Mouse (Mus musculus) brain, embryonic 14.5 days (tissue): Measurements from ENCODE around the gene Uimc1. TPM values are rescaled to one million over a fixed set of nuclear protein-coding genes. Genes with fewer than 3 reads are reported as not detected.
A peak's percentile ranks its signal among the peaks of the same experiment; 100 is the strongest.

ENCODE experiments used
- DNase-seq: peaks from one replicate; pipeline ENCODE4 v3.0.0-alpha.2; 2011; ENCODE audit warnings: low read depth
- CTCF ChIP-seq: fragments of 200-500 bp; IDR thresholded peaks from 2 replicates; pipeline ENCODE4 v1.5.1; 2012; ENCODE audit warnings: inconsistent platforms, mild to moderate bottlenecking, moderate library complexity, borderline replicate concordance; ENCODE audit not compliant: insufficient read depth, insufficient read length; ENCODE audit errors: extremely low read depth
- POLR2A ChIP-seq: fragments of 200-500 bp; IDR thresholded peaks from 2 replicates; pipeline ENCODE4 v1.6.1; 2012; ENCODE audit warnings: mild to moderate bottlenecking, inconsistent platforms, borderline replicate concordance; ENCODE audit not compliant: poor library complexity, insufficient read depth, insufficient read length, severe bottlenecking; ENCODE audit errors: extremely low read depth
- polyA plus RNA-seq: library from polyadenylated mRNA; depleted of rRNA; stranded (reverse); fragments of >200 nt; gene quantifications from 2 replicates; pipeline ENCODE4 v1.2.3, GENCODE M21; 2012

The Uimc1 gene
- polyA plus RNA-seq, 1 experiment = 17.3 TPM

DNA sequence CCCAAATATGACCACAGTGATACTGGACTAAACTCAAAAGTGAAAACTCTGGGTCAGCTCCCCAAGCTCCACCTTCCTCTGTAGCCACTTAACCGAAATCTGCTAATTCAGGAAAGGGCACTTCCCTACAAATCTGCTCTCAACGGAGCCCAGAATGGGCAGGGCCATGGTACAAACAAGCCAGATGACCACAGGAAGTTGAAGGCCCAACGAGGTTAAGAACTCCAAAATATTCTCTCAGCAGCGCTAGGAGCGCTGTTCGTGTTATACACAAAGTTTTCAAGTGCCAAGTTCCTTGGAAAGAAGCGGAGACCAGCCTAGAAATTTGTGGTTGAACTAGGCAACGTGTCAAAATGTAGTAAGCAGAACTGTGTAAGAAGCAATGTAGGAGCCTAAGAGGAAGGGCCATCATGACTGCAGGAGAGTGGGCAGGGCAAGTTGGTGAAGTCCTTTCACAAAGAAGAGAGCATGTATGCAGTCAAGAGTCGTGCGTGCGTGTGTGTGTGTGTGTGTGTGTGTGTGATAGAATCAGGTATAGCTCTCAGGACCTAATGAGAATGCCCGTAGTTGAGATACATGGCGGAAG, 78.8 kb downstream of the Uimc1 start, which contains the start of gene Hk3:
Gene Hk3, minus strand, starts transcription at position 192 of the 586 bp plus-strand sequence.
- TF ChIP-seq POLR2A (no peak), CTCF (no peak)
- no peak for DNase-seq

DNA sequence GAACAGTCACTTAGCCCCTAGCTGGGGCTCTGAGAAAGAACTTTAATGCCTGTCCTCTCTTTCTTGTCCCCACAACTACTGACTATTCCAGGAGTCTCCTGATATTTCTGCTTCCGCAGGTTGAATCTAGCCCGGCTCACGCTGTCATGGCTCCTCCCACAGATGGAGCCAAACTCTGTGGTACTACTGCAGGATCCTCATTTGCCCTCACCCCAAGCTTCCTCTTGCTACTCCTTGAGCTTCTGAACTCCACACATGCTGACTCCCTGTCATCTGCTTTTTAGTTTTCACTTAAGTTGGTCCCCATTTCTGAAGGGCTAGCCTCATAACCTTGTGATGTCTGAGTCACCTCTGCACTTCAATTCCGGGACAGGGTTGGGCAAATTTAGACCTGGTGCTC, 80.0 kb downstream of the Uimc1 start:
- no peak for DNase-seq
- TF ChIP-seq POLR2A (no peak), CTCF (no peak)

DNA sequence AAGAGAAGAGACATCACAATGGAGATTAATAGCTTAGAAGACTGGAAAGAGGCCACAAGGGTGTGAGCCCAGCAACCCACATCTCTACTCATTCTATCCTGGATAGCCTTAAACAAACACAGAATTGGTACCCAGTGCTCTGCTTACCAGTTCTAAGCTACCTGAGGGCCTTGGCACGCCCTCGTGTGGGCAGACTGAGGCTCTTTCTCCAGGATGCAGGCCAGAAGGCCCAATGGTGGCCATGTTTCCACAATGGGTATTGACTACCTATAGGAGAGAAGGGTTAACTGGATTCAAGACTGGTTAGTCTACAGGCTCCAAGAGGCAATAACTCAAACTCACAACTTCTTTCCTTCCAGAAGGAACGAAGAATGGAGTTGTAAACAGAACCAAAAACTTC, 80.9 kb downstream of the Uimc1 start:
- no peak for TF ChIP-seq POLR2A
- TF ChIP-seq CTCF = no peak
- no peak for DNase-seq

DNA sequence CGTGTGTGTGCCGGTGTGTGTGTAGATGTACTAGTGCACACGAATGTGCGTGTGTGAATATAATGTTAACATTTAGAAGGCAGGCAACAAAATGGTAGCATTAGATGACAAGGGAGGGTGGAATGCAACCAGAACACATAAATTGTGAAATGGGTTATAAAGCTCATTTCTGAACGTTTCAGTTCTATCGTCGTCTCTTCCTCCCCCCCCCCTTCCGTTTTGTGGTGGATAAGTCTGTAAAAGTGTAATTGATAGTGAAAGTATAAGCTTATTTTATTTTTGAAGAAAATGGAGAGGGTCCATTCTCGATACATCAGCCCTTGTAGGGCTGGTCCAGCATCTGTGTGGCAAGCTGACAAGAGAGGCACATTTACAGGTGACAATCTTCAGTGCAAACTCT, 81.4 kb downstream of the Uimc1 start:
- TF ChIP-seq CTCF = no peak
- TF ChIP-seq POLR2A = no peak
- no peak for DNase-seq

DNA sequence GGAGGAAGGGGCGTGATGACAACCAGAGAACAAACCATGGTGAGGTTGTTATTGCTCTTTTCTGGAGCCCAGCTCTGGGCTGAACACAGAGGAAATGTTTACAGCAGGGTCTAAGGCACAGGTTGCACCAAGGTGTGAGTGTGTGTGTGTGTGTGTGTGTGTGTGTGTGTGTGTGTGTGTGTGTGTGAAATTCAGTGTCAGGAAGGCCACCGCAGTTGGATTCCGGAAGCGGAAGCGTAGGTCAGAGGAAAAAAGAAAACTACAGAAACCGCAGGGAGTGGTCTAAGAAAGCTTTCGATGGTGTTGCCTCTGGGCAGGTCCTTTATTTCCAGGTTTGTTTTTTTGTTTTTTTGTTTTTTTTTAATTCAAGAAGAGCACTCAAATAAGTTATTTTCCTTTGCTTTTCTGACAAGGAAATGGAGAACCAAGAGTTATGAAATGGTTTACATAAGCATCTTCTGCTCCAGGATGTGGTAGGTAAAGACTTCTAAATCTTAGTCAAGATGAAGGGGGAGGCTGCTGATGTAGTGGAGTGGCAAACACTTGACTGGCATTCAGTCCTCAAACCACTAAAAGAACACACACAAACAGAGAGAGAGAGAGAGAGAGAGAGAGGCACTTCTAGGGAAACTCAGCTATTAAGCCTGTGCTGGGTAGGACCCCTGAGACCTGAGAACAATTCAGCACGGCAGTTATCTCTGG, 82.1 kb downstream of the Uimc1 start:
- TF ChIP-seq POLR2A = no peak
- TF ChIP-seq CTCF = no peak
- DNase-seq = no peak

DNA sequence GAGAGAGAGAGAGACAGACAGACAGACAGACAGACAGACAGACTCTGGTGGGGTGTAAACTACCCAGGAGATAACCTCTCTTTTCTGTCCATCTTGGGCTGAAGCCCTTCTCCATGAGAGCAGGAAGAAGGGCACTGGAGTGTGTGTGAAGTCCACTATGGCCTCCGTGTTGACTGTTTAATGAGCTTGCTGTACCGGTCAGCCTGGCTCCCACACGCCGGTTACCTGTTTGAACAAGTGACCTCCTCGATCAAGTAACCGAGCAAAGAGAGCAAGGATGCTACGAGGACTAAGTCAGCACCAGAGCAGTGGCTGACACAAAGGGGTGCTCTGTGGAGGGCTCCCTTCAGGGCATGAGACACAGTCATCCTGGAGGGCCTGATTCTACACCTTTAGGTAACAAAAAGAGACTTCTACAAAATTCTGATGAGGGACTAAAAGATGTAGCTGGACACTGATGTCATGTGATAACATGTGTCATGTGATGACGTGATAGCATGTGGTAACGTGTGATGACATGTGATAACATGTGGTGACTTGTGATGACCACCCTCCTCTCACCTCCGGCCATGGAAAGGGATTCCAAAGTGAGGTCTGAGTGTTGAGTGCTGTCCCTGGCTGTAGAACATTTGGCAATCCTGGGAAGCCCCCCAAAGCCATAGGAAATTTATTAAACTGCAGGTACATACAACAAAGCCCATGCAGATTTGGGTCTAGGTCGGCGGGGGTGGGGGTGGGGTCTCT, 82.8 kb downstream of the Uimc1 start:
- TF ChIP-seq CTCF (no peak), POLR2A (no peak)
- DNase-seq = no peak

DNA sequence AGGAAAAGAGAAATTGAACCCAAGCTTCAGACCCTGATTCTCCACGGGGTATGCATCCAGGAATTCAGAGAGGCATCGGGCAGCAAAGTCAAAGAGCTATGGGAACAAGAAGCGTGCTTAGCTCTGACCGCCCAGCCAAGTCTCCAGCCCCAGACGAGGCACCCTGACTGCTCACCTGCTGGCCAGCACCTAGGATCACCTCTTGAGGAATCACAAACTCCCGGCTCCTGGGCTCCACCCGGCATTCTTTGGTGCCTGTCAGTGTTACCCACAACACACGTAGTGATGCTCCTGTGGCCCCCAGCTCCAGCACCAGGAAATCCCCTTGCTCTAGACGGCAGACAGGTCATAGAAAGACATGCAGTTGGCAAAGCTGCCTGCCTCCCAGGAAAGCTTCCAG, 85.6 kb downstream of the Uimc1 start:
- no peak for DNase-seq
- TF ChIP-seq POLR2A (no peak), CTCF (no peak)

DNA sequence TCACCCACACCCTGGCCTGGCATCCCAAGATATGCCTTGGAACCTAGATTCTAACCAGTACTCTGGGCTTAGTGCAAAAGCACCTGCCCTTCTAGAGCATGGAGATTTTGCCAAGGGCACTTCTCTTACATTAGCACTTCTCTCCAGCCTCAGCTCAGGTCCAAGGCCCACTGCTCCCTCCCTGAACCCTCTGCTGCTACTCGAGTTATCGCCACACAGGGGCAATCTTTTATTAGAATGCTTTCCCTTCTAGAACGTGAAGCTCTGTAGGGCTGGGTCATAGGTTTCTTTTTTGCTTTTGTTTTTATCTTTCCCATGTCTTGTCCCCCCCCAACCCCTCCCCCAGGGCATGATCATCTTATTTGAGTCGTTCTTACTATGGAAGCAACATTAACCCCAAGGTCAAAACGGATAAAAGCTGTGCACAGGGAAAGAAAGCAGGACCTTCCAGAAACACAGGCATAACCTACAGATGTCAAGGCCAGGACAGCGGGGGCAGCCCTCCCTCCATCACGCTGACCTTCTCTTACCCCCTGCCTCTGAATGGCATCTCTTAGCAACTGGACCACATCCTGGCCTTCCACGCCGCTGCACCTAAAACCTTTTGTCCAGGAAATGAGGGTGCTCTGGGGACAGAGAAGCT, 86.3 kb downstream of the Uimc1 start:
- peak; percentile 34; the same call in 1 of the 2 replicates for TF ChIP-seq CTCF
- TF ChIP-seq POLR2A = no peak
- DNase-seq = no peak

DNA sequence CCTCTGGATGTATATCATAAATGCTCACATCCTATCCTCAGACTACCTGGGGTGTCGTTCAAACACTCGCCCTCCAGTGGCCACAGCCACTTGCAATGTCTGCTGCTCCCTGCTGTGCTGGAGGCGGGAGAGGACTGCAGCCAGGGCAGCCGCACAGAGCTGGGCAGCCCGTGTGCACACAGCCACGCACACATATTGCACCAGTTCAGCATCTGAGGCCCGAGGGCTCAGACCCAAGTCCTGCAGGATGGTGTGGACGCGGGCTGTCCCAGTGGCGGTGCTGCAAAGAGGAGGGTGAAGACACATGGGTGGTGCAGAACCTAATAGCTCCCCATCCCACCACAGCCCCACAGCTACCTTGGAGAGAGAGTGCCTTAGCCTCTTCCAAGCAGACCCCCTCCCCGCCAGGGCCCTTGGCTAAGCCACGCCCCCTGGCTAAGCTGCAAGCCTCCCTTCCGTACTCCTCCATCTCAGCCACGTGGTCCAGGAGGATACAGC, 88.1 kb downstream of the Uimc1 start:
- peak; percentile 61 for DNase-seq
- TF ChIP-seq POLR2A (no peak), CTCF (peak; percentile 43; the same call in 1 of the 2 replicates)

DNA sequence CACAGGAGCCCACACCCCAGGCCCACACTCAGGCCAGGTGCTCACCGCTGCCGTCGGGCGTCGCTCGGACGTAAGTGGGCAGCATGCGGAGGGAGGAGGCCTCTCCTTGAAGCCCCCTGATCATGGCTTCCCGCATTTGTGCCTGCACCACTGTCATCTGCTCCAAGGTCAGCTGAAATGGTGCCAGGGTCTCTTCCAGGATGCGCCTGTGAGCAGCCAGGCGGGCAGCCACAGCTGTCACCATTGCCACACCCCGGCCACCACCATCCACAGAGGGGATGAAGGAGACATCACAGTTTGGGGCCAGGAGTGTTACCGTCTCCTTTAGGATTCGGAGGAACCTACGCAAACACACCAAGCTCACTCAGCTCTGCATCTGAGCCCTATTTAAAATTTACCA, 89.0 kb downstream of the Uimc1 start:
- no peak for TF ChIP-seq POLR2A
- TF ChIP-seq CTCF = no peak
- DNase-seq = no peak

DNA sequence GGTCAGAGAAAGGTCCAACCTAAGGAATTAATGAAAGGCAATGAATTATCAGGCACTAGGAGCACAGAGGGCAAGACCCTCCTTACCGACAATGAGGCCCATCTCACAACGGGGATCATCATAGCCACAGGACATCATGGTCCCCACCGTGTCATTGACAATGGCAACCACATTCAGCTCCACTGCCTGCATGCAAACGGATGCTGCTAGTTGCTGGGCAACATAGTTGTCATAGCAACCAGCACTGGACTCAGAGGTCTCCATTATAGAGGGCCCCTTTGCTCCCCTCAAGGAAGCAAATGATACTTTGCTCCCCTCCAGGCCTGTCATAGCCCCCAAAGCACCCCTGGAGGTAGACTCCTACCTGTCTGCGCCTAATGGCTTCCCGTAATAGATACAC, 91.5 kb downstream of the Uimc1 start:
- TF ChIP-seq CTCF = no peak
- no peak for TF ChIP-seq POLR2A
- peak; percentile 90 for DNase-seq
